Mouse (Mus musculus) limb, embryonic 14.5 days (tissue): ENCODE results near the gene Jak3. TPM values are rescaled to one million over a fixed set of nuclear protein-coding genes. Genes with fewer than 3 reads are reported as not detected.
A peak's percentile ranks its signal among the peaks of the same experiment; 100 is the strongest.

Experiments
- ATAC-seq: fragments of 200-750 bp; cut with Nextera tagmentation; 2 replicates; pipeline ENCODE4 v1.8.0; 2017; ENCODE audit warnings: low read depth, moderate number of reproducible peaks, moderate TSS enrichment; ENCODE audit not compliant: low FRiP score
- DNase-seq: peaks from one replicate; pipeline ENCODE4 v3.0.0-alpha.2; 2015; ENCODE audit warnings: low spot score
- H3K27ac ChIP-seq: fragments of 300-500 bp; sonication (generic); replicated peaks from 2 replicates; pipeline ENCODE4 v1.5.1; 2014; ENCODE audit warnings: low read depth, mild to moderate bottlenecking, low read length, moderate library complexity, mixed read lengths
- H3K27me3 ChIP-seq: fragments of 300-500 bp; sonication (generic); 2 replicates; pipeline ENCODE4 v1.6.1; 2014; ENCODE audit warnings: low read length, mixed read lengths; ENCODE audit not compliant: control insufficient read depth, insufficient read depth
- H3K36me3 ChIP-seq: fragments of 300-500 bp; sonication (generic); 2 replicates; pipeline ENCODE4 v1.6.1; 2014; ENCODE audit warnings: mild to moderate bottlenecking, low read length, moderate library complexity, mixed read lengths; ENCODE audit not compliant: control insufficient read depth, insufficient read depth
- H3K4me1 ChIP-seq: fragments of 300-500 bp; sonication (generic); 2 replicates; pipeline ENCODE4 v1.6.1; 2014; ENCODE audit warnings: antibody characterized with exemption, low read length, mixed read lengths; ENCODE audit not compliant: control insufficient read depth, insufficient read depth
- H3K4me2 ChIP-seq: fragments of 300-500 bp; sonication (generic); replicated peaks from 2 replicates; pipeline ENCODE4 v1.6.1; 2014; ENCODE audit warnings: low read depth, mild to moderate bottlenecking, low read length, moderate library complexity; ENCODE audit not compliant: severe bottlenecking
- H3K4me3 ChIP-seq: fragments of 300-500 bp; sonication (generic); replicated peaks from 2 replicates; pipeline ENCODE4 v1.5.1; 2014; ENCODE audit warnings: low read length
- H3K9ac ChIP-seq: fragments of 300-500 bp; sonication (generic); 2 replicates; pipeline ENCODE4 v1.6.1; 2014; ENCODE audit warnings: mild to moderate bottlenecking, low read depth, low read length, moderate library complexity; ENCODE audit not compliant: severe bottlenecking
- H3K9me3 ChIP-seq: fragments of 300-500 bp; sonication (generic); 2 replicates; pipeline ENCODE4 v1.6.1; 2016; ENCODE audit warnings: low read length; ENCODE audit not compliant: control insufficient read depth
- POLR2A ChIP-seq: fragments of 200-500 bp; IDR thresholded peaks from 2 replicates; pipeline ENCODE4 v1.8.0; 2012; ENCODE audit warnings: inconsistent platforms, mild to moderate bottlenecking, moderate library complexity, borderline replicate concordance; ENCODE audit not compliant: insufficient read depth, insufficient read length; ENCODE audit errors: extremely low read depth
- WGBS: fragments of 180-500 bp; shearing (Covaris S2); extraction: QIAGEN DNeasy Blood & Tissue Kit; methylation state at CpG from one replicate; pipeline ENCODE4 v1.1.7; 2014; 5-methylcytosine and 5-hydroxymethylcytosine counted together
- polyA plus RNA-seq, 2 experiments: library from polyadenylated mRNA; depleted of rRNA in 1 of 2; stranded (reverse) in 1 of 2; unstranded in 1 of 2; fragments of >200 nt; fragmentation: Nextera tagmentation in 1 of 2; extraction: Ambion mirVana in 1 of 2; gene quantifications; 2 replicates each; pipeline versions ENCODE4 v1.2.1 to v1.2.3; 2012 to 2014

The Jak3 gene
- polyA plus RNA-seq, 2 experiments: 5.2 to 8.0 TPM

DNA sequence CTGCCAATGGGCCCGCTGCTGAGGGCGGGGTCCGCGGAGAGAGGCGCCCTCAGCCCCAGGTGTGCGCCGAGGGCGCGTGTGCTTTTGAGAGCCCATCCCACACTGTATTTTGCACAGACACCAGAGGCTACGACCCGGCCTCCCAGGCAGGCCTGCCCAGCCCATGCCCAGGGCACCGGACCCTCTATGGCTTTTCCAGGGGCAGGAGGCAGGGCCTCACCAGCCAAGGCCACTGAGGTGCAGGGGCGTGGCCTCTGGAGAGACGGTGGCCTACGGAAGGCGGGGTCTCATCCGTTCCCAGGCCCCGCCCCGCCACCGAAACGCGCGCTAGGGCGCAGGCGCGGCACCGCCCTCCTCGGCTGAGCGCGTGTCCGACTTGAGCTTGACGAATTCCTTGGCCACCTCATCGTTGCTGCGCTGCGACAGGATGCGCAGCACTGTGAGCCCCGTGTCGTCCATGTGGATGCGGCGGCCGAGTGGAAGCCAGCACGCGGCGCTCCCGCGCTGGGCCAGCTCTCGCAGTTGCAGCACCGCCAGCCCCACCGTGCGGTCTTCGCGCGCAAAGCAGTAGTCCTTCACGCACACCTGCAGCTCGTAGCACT is 46.9 kb upstream of the Jak3 start:
- Histone ChIP-seq H3K4me1 (peaks cover 18% of the 10 kb centered on the region), H3K9me3 (no peaks in the 10 kb centered on the region), H3K4me2 (peak overlapping the region; percentile 97), H3K27me3 (peaks cover 8% of the 10 kb centered on the region; the same call in 1 of the 2 replicates), H3K36me3 (peaks cover 23% of the 10 kb centered on the region), H3K27ac (peak overlapping the region; percentile 63), H3K9ac (peak overlapping the region; percentile 64), H3K4me3 (peak overlapping the region; percentile 55)
- DNase-seq (peak; percentile 90), ATAC-seq (peak; percentile 91)
- peak; percentile 55; the same call in 1 of the 2 replicates for TF ChIP-seq POLR2A
- WGBS: 0% methylated on average over 47 of the region's 55 CpGs

DNA sequence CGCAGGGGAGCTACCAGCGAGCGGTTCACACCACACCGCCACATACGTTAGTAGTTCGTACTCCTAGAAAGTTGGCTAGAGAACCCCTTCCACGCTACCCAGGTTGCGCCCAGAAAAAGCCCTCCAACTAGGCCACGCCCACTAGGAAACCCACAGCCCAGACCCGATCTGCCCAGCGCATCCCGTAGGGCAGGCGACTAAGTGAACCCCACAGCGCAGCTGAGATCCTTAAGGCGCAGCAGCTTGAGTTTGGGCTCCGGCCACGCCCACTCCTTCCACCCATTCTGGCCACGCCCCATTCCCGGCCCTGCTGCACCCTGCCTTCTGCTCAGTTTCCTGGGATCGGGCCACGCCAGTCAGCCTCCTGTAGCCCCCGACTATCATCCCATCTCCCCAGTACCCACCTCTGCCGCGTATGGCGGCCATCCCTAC is 46.3 kb upstream of the Jak3 start:
- DNase-seq (peak; percentile 59), ATAC-seq (peak; percentile 6; the same call in 1 of the 2 replicates)
- no peak for TF ChIP-seq POLR2A
- Histone ChIP-seq H3K4me2 (peak overlapping the region; percentile 97), H3K27ac (peak overlapping the region; percentile 63; the same call in 1 of the 2 replicates), H3K9me3 (no peaks in the 10 kb centered on the region), H3K4me1 (peaks cover 18% of the 10 kb centered on the region), H3K4me3 (peak overlapping the region; percentile 55), H3K36me3 (peaks cover 17% of the 10 kb centered on the region), H3K27me3 (peaks cover 8% of the 10 kb centered on the region; the same call in 1 of the 2 replicates), H3K9ac (peak overlapping the region; percentile 64)
- WGBS: 4% methylated on average over 25 of the region's 25 CpGs

DNA sequence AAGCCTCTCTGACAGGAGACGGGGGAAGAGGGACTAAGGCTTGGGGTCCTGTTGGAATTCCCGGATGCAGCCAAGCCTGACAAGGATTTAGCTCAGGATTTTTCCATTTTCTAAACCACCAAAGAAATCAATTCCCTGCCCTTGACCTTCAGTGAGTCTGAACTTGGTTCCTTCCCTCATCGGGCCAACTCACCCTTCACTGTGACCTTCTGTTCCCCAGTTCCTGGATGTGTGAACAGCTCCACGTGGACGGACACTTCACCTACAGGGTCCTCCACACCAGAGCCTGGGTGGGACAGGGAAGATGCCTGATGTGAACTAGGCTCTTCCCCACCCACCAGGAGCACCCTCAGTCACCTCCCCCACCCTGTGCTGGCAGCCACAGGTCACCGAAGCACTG is 45.3 kb upstream of the Jak3 start:
- no peak overlapping the region for H3K4me3 ChIP-seq
- 89% methylated on average over 6 of the region's 6 CpGs for WGBS
- no peak for DNase-seq
- peaks cover 8% of the 10 kb centered on the region; the same call in 1 of the 2 replicates for H3K27me3 ChIP-seq
- peaks cover 18% of the 10 kb centered on the region for H3K4me1 ChIP-seq
- no peak for ATAC-seq
- H3K9ac ChIP-seq: no peak overlapping the region
- H3K9me3 ChIP-seq: no peaks in the 10 kb centered on the region
- H3K36me3 ChIP-seq: peaks cover 8% of the 10 kb centered on the region; the same call in 1 of the 2 replicates
- no peak overlapping the region for H3K4me2 ChIP-seq
- TF ChIP-seq POLR2A: no peak
- no peak overlapping the region for H3K27ac ChIP-seq

DNA sequence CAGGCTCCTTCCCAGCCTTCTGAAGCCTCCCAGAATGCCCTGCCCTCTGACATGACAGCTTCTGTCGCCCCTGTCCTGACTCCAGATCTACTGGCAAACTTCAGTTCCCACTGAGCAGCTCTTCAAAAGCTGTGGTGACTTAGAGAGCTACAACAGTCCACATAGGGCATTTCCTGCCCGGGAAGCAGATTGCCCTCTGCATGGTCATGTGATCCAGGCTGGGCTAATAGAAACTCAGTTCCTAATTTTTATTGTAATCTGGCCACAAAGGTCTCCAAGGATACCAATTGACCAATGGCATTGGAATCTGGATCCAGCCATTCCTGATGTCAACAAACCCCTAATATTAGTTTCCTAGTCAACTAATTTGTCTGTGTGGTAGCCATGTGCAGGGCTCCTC is 44.2 kb upstream of the Jak3 start:
- H3K36me3 ChIP-seq: peaks cover under 1% of the 10 kb centered on the region; the same call in 1 of the 2 replicates
- no peaks in the 10 kb centered on the region for H3K9me3 ChIP-seq
- TF ChIP-seq POLR2A: no peak
- DNase-seq (no peak), ATAC-seq (no peak)
- H3K9ac ChIP-seq: no peak overlapping the region
- no peak overlapping the region for H3K27ac ChIP-seq
- H3K4me3 ChIP-seq: no peak overlapping the region
- H3K4me1 ChIP-seq: peaks cover 18% of the 10 kb centered on the region
- 58% methylated on average over 2 of the region's 2 CpGs for WGBS
- no peak overlapping the region for H3K4me2 ChIP-seq
- peaks cover 8% of the 10 kb centered on the region; the same call in 1 of the 2 replicates for H3K27me3 ChIP-seq

DNA sequence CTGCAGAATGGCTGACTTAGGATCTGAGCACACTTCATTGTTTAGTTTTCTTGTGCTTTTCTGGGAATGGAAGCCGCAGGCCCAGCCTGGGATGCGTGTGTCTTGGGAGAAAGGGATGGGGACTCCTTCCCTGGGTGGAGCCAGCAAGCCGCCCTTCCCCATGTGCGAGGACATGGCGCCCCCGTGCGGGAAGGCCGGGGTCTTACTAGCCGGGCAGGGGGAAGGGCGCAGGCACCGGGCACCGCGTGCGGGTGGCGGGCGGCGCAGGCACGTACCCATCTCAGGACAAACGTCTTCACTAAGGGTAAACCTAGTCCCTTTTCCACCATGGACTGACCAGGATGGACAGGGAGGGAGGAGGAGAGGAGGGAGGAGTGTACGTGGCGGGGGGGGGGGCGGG is 42.9 kb upstream of the Jak3 start:
- DNase-seq: peak; percentile 7
- Histone ChIP-seq H3K27me3 (peaks cover 8% of the 10 kb centered on the region; the same call in 1 of the 2 replicates), H3K9ac (no peak overlapping the region), H3K36me3 (no peaks in the 10 kb centered on the region), H3K27ac (no peak overlapping the region), H3K9me3 (no peaks in the 10 kb centered on the region), H3K4me2 (no peak overlapping the region), H3K4me1 (peaks cover 13% of the 10 kb centered on the region; the same call in 1 of the 2 replicates), H3K4me3 (no peak overlapping the region)
- 7% methylated on average over 14 of the region's 22 CpGs for WGBS
- no peak for ATAC-seq
- no peak for TF ChIP-seq POLR2A
